Mouse (Mus musculus) ES-E14 (cell line): ENCODE measurements around the gene Ndufa5. TPM values are rescaled to one million over a fixed set of nuclear protein-coding genes. Genes with fewer than 3 reads are reported as not detected.

Experiments used
- DNase-seq: peaks from one replicate; pipeline ENCODE4 v3.0.0-alpha.2; 2013; ENCODE audit warnings: low read depth, low spot score
- H3K27ac ChIP-seq: 2 replicates; pipeline ENCODE4 v1.5.1; 2012; ENCODE audit warnings: low read depth, mild to moderate bottlenecking, low read length, moderate library complexity, mixed read lengths; ENCODE audit not compliant: poor library complexity, insufficient read depth, severe bottlenecking
- H3K36me3 ChIP-seq: 2 replicates; pipeline ENCODE4 v1.6.1; 2012; ENCODE audit warnings: mild to moderate bottlenecking, low read length, moderate library complexity, mixed read lengths; ENCODE audit not compliant: control insufficient read depth, poor library complexity, insufficient read depth, severe bottlenecking
- H3K4me1 ChIP-seq, 2 experiments: fragments of 150-350 bp in 1 of 2; sonication (generic) in 1 of 2; 2 replicates each; pipeline ENCODE4 v1.6.1; 2012; ENCODE audit warnings: low read length in 2 of 2, mild to moderate bottlenecking in 1 of 2, mixed read lengths in 1 of 2; ENCODE audit not compliant: control insufficient read depth in 2 of 2, insufficient read depth in 2 of 2, poor library complexity in 1 of 2
- H3K4me3 ChIP-seq, 2 experiments: fragments of 150-350 bp in 1 of 2; sonication (generic) in 1 of 2; 2 replicates each; pipeline ENCODE4 v1.5.1; 2012; ENCODE audit warnings: low read length in 2 of 2, low read depth in 1 of 2, mild to moderate bottlenecking in 1 of 2, mixed read lengths in 1 of 2; ENCODE audit not compliant: insufficient read depth in 1 of 2, poor library complexity in 1 of 2, severe bottlenecking in 1 of 2
- H3K9ac ChIP-seq: 2 replicates; pipeline ENCODE4 v1.6.1; 2012; ENCODE audit warnings: low read depth, mild to moderate bottlenecking, low read length, mixed read lengths; ENCODE audit not compliant: poor library complexity, insufficient read depth, severe bottlenecking
- H3K9me3 ChIP-seq: fragments of 150-350 bp; sonication (generic); 2 replicates; pipeline ENCODE4 v1.6.1; 2012; ENCODE audit warnings: low read depth, mild to moderate bottlenecking, low read length; ENCODE audit not compliant: control insufficient read depth, insufficient read depth
- CHD2 ChIP-seq: IDR thresholded peaks from 2 replicates; pipeline ENCODE4 v1.6.1; 2014; ENCODE audit warnings: mild to moderate bottlenecking, low read depth, low read length, inconsistent platforms
- HCFC1 ChIP-seq: IDR thresholded peaks from 2 replicates; pipeline ENCODE4 v1.6.1; 2012; ENCODE audit warnings: low read length, inconsistent platforms, borderline replicate concordance; ENCODE audit not compliant: insufficient read depth
- MAFK ChIP-seq: IDR thresholded peaks from 2 replicates; pipeline ENCODE4 v1.6.1; 2014; ENCODE audit warnings: mild to moderate bottlenecking, low read depth, low read length, inconsistent platforms; ENCODE audit not compliant: insufficient read depth
- ZC3H11A ChIP-seq: IDR thresholded peaks from 2 replicates; pipeline ENCODE4 v1.6.1; 2012; ENCODE audit warnings: low read depth, mild to moderate bottlenecking, inconsistent platforms, low read length, borderline replicate concordance
- ZNF384 ChIP-seq: IDR thresholded peaks from 2 replicates; pipeline ENCODE4 v1.6.1; 2012; ENCODE audit warnings: low read depth, low read length, inconsistent platforms
- in situ Hi-C, 2 experiments: fragments of 600-800 bp; cut with MboI; formaldehyde crosslinking; loops; one replicate each; pipeline ENCODE4 v1.15.1; 2025; ENCODE audit warnings: low sequenced_read_pairs in 2 of 2, inconsistent platforms in 1 of 2; ENCODE audit not compliant: unreplicated experiment in 2 of 2
- total RNA-seq: library from RNA; depleted of rRNA; stranded (reverse); fragments of 300-350 nt; gene quantifications from 2 replicates; pipeline ENCODE4 v1.2.3, GENCODE M21; 2012

Ndufa5 gene
- total RNA-seq, 1 experiment: 182 TPM

DNA sequence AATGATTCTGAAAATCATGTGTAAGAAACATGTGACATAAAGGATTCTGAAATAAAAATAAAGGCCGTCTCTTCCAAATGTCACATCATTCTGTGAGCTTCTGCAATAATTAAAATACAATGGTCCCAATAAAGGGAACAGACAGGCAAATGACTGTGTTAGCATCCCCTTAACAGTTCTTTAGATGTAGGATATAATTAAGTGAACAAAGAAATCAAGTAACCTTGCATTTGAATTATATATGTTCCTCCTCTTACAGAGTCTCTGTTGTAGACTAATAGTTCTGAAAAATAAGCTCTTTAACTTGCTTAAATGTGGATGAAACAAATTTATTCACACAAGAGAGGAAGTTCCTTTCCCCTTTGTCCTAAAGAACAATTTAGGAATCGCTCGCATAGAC, 10.6 kb upstream of the Ndufa5 start:
- Histone ChIP-seq H3K4me1 (no peaks in the 10 kb centered on the region), H3K9me3 (no peaks in the 10 kb centered on the region), H3K36me3 (no peaks in the 10 kb centered on the region), H3K4me3 (no peak overlapping the region), H3K9ac (no peak overlapping the region), H3K27ac (no peak overlapping the region)
- in situ Hi-C loops: no loop called here
- DNase-seq: no peak
- TF ChIP-seq HCFC1 (no peak), ZC3H11A (no peak), MAFK (no peak), ZNF384 (no peak), CHD2 (no peak)

DNA sequence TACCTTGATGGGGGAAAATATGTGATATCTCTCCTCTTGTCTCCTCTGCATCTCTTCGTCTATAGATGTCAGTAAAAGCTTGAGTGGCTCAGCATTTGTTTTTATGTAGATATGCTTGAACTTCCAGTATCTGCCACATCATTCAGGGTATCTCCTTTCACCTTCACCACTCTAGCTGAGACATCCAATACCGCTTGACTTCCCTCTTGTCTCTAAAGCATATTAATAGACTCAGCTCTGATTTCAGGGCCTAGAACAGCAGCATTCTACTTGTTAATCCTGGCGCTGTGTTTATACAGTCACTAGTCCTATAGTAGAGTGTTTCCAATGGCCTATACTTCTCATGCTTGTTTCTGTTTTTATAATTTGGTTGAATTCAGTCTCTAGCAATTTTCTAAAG, 5.0 kb upstream of the Ndufa5 start:
- H3K36me3 ChIP-seq: no peaks in the 10 kb centered on the region
- no peak for TF ChIP-seq CHD2
- TF ChIP-seq ZC3H11A: no peak
- in situ Hi-C loops: no loop called here
- H3K9ac ChIP-seq: no peak overlapping the region
- H3K4me1 ChIP-seq: no peaks in the 10 kb centered on the region; a peak in 1 of 4 replicates
- H3K9me3 ChIP-seq: no peaks in the 10 kb centered on the region
- DNase-seq: no peak
- H3K27ac ChIP-seq: no peak overlapping the region
- no peak overlapping the region for H3K4me3 ChIP-seq

DNA sequence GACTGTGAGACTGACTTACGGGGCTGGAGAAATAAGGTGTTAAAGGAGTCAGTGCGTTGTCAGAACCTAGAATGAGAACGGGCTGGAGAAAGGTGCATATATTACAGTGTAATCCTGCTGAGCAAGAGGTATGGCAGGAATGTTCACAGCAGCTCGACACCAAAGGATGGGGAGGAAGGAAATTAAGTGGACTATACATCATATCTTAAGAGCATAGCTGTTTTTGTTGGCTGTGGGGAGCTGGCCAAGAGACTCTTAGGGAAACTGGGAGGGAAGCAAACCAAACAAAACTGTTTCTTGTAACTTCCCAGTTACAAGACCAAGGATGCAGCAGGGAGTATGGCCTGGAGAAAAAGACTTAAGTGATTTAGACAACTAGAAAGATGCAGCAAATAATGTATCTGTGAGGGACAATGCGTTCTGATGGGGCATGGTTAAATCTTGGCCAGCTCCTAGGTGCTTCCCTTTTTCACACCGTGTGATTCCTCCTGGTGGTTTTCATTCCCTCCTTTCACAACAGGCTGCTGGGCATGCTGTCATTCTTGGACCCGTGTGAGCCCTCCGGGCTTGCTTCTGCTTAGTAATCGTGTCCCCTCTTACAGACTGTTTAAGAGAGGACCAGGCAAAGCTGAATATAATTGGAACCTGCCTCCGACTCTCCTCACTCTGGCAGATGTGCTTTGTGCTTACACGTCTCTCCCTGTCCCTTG, 3.1 kb upstream of the Ndufa5 start:
- in situ Hi-C loops: no loop called here
- no peak overlapping the region for H3K27ac ChIP-seq
- H3K4me1 ChIP-seq: no peaks in the 10 kb centered on the region; a peak in 1 of 4 replicates
- no peaks in the 10 kb centered on the region for H3K36me3 ChIP-seq
- H3K9ac ChIP-seq: no peak overlapping the region
- H3K9me3 ChIP-seq: no peaks in the 10 kb centered on the region
- no peak for TF ChIP-seq CHD2
- TF ChIP-seq HCFC1: no peak
- TF ChIP-seq ZNF384: no peak
- TF ChIP-seq ZC3H11A: no peak
- H3K4me3 ChIP-seq: no peak overlapping the region
- DNase-seq: no peak

DNA sequence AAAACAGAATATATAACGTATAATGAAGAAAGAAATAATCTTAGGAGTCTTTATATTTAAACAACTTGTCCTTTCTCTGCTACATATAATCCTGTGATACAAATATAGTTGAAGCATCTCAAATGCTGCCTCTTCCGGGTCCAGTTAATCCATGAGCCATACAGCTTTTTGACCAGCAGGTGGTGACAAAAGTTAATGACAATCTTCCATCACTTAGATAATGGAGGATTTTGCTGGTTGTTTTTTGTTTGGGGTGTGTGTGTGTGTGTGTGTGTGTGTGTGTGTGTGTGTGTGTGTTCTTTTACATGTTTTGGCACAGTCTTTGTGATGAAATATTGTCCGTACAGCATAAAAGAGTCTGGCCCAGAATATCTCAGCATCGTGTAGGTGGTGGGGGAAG, 2.4 kb upstream of the Ndufa5 start:
- Histone ChIP-seq H3K4me1 (no peaks in the 10 kb centered on the region; a peak in 1 of 4 replicates), H3K9me3 (no peaks in the 10 kb centered on the region), H3K9ac (no peak overlapping the region), H3K4me3 (no peak overlapping the region), H3K36me3 (no peaks in the 10 kb centered on the region), H3K27ac (no peak overlapping the region)
- DNase-seq: no peak
- in situ Hi-C loops: no loop called here
- TF ChIP-seq CHD2 (no peak), HCFC1 (no peak), ZNF384 (no peak), ZC3H11A (0 out of 2 replicates have a peak, but pooled peaks have one; percentile 34), MAFK (no peak)

DNA sequence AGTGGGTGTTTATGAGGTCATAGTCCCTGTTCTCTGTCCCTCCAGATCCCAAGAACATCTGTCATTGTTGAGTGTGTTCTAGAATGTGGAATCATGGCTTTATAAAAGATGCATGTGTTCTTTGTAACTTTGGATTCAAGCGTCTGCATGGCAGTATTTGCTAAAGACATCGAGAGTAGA, 141 bp upstream of the Ndufa5 start, which contains the start of gene Asb15:
Gene Asb15 (plus strand): TSS at position 81 of the 180 bp plus-strand sequence.
- TF ChIP-seq HCFC1: no peak
- no peak for TF ChIP-seq MAFK
- H3K4me1 ChIP-seq: no peaks in the 10 kb centered on the region; a peak in 1 of 4 replicates

More for the DNA sequence above, 141 bp upstream of the Ndufa5 start, which contains the start of gene Asb15:
- in situ Hi-C loops: no loop called here
- Histone ChIP-seq H3K36me3 (no peaks in the 10 kb centered on the region), H3K27ac (no peak within 1 kb of the TSS), H3K4me3 (peak within 1 kb of the TSS; percentile 98 to 99), H3K9me3 (no peaks in the 10 kb centered on the region), H3K9ac (peak within 1 kb of the TSS; percentile 94)
- DNase-seq: no peak
